Mouse (Mus musculus): Measurements from ENCODE around the gene Hist1h2bg. TPM values are rescaled to one million over a fixed set of nuclear protein-coding genes. Genes with fewer than 3 reads are reported as not detected.
A peak's percentile ranks its signal among the peaks of the same experiment; 100 is the strongest.
"Not testable (repeated sequence)": the region's sequence is repeated elsewhere in the genome, so short reads cannot be mapped to it uniquely, and the experiment has no call there.

Gene Hist1h2bg
- polyA plus RNA-seq, 1 experiment from 2014 or later: 8.6 TPM

DNA sequence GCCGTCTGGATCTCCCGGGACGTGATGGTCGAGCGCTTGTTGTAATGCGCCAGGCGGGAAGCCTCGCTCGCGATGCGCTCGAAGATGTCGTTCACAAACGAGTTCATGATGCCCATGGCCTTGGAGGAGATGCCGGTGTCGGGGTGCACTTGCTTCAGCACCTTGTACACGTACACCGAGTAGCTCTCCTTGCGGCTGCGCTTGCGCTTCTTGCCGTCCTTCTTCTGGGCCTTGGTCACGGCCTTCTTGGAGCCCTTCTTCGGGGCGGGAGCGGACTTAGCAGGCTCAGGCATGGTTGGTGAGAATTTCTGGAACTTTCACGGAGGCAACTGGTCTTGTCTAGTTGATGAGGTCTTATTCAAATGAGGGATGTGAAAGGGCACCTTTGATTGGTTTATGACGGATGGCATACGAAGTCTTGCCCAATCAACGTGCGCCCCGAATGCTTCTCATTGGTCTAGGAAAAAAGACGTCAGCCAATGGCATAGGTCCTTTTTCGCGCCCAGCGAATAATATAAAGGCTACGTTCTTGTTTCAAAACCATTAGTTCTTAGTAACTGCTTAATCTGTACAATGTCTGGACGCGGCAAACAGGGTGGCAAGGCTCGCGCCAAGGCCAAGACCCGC, 2.8 kb downstream of the Hist1h2bg start, which contains the start of the genes Hist1h2bf and Hist1h2ad:
Gene Hist1h2bf (minus strand): TSS at position 299 of the 627 bp plus-strand sequence.
Gene Hist1h2ad (plus strand): TSS at position 484 of the 627 bp plus-strand sequence.
- 0% methylated on average over 19 of the region's 42 CpGs for WGBS
- peak within 1 kb of the TSS; percentile 46 for H3K4me3 ChIP-seq (ENCODE audit: low read depth, low read length)
- ATAC-seq (replicated peaks; ENCODE audit: insufficient number of reproducible peaks, low FRiP score, low TSS enrichment, low read depth) (peak; percentile 92), DNase-seq (ENCODE audit: low spot score) (peak; percentile 98)
- peak within 1 kb of the TSS; percentile 68 for H3K9ac ChIP-seq (replicated peaks; ENCODE audit: low read length)
- H3K4me2 ChIP-seq (ENCODE audit: low read depth, low read length): peak within 1 kb of the TSS; percentile 71
- not testable (repeated sequence) for H3K4me1 ChIP-seq (ENCODE audit: control insufficient read depth, insufficient read depth, low read length); H3K9me3 ChIP-seq (replicated peaks; ENCODE audit: control insufficient read depth, low read length); H3K36me3 ChIP-seq (replicated peaks; ENCODE audit: control insufficient read depth, insufficient read depth, low read depth, low read length); H3K27me3 ChIP-seq (ENCODE audit: control insufficient read depth, insufficient read depth, low read length)
- peak within 1 kb of the TSS; percentile 95 for H3K27ac ChIP-seq (replicated peaks; ENCODE audit: low read depth, low read length)

GRCm38 (mm10) chr13:23574546-23575170, 3.5 kb downstream of the Hist1h2bg start:
- ATAC-seq (replicated peaks; ENCODE audit: insufficient number of reproducible peaks, low FRiP score, low TSS enrichment, low read depth): not testable (repeated sequence)
- H3K9ac ChIP-seq (replicated peaks; ENCODE audit: low read length): peak overlapping the region; percentile 61
- 0% methylated on average over 5 of the region's 39 CpGs for WGBS

GRCm38 (mm10) chr13:23575271-23575851, 4.2 kb downstream of the Hist1h2bg start, which contains the start of gene Hist1h3d:
Gene Hist1h3d (plus strand): TSS chr13:23575763.
- H3K4me2 ChIP-seq (ENCODE audit: low read depth, low read length): peak within 1 kb of the TSS; percentile 67
- H3K36me3 ChIP-seq (replicated peaks; ENCODE audit: control insufficient read depth, insufficient read depth, low read depth, low read length): no peaks in the 10 kb centered on the region
- no peaks in the 10 kb centered on the region for H3K9me3 ChIP-seq (replicated peaks; ENCODE audit: control insufficient read depth, low read length)
- no peaks in the 10 kb centered on the region for H3K27me3 ChIP-seq (ENCODE audit: control insufficient read depth, insufficient read depth, low read length)
- H3K4me3 ChIP-seq (ENCODE audit: low read depth, low read length): peak within 1 kb of the TSS; percentile 48
- peak within 1 kb of the TSS; percentile 91 for H3K27ac ChIP-seq (replicated peaks; ENCODE audit: low read depth, low read length)
- H3K4me1 ChIP-seq (ENCODE audit: control insufficient read depth, insufficient read depth, low read length): no peaks in the 10 kb centered on the region
- DNase-seq (ENCODE audit: low spot score) (peak; percentile 91), ATAC-seq (replicated peaks; ENCODE audit: insufficient number of reproducible peaks, low FRiP score, low TSS enrichment, low read depth) (peak; percentile 53)
- H3K9ac ChIP-seq (replicated peaks; ENCODE audit: low read length): peak within 1 kb of the TSS; percentile 79
- under 1% methylated on average over 17 of the region's 18 CpGs for WGBS

More at GRCm38 (mm10) chr13:23574546-23575170, 3.5 kb downstream of the Hist1h2bg start:
- H3K36me3 ChIP-seq (replicated peaks; ENCODE audit: control insufficient read depth, insufficient read depth, low read depth, low read length); H3K27me3 ChIP-seq (ENCODE audit: control insufficient read depth, insufficient read depth, low read length); H3K4me1 ChIP-seq (ENCODE audit: control insufficient read depth, insufficient read depth, low read length); H3K9me3 ChIP-seq (replicated peaks; ENCODE audit: control insufficient read depth, low read length): not testable (repeated sequence)
- H3K4me2 ChIP-seq (ENCODE audit: low read depth, low read length): peak overlapping the region; percentile 52
- DNase-seq (ENCODE audit: low spot score): peak; percentile 59
- H3K4me3 ChIP-seq (ENCODE audit: low read depth, low read length): peak overlapping the region; percentile 30
- peak overlapping the region; percentile 91 for H3K27ac ChIP-seq (replicated peaks; ENCODE audit: low read depth, low read length)

DNA sequence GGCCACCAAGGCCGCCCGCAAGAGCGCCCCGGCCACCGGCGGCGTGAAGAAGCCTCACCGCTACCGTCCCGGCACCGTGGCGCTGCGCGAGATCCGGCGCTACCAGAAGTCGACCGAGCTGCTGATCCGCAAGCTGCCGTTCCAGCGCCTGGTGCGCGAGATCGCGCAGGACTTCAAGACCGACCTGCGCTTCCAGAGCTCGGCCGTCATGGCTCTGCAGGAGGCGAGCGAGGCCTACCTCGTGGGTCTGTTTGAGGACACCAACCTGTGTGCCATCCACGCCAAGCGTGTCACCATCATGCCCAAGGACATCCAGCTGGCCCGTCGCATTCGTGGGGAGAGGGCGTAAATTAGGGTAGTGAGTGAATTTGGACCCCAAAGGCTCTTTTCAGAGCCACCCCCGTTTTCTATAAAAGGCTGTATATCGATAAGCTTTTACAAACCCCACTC, 4.7 kb downstream of the Hist1h2bg start:
- not testable (repeated sequence) for H3K27me3 ChIP-seq (ENCODE audit: control insufficient read depth, insufficient read depth, low read length); H3K4me1 ChIP-seq (ENCODE audit: control insufficient read depth, insufficient read depth, low read length); ATAC-seq (replicated peaks; ENCODE audit: insufficient number of reproducible peaks, low FRiP score, low TSS enrichment, low read depth); H3K9me3 ChIP-seq (replicated peaks; ENCODE audit: control insufficient read depth, low read length); H3K36me3 ChIP-seq (replicated peaks; ENCODE audit: control insufficient read depth, insufficient read depth, low read depth, low read length)
- WGBS: 0% methylated on average over 9 of the region's 40 CpGs
- Histone ChIP-seq H3K9ac (replicated peaks; ENCODE audit: low read length) (peak overlapping the region; percentile 79), H3K4me2 (ENCODE audit: low read depth, low read length) (peak overlapping the region; percentile 67), H3K4me3 (ENCODE audit: low read depth, low read length) (peak overlapping the region; percentile 48), H3K27ac (replicated peaks; ENCODE audit: low read depth, low read length) (peak overlapping the region; percentile 91)
- peak; percentile 50 for DNase-seq (ENCODE audit: low spot score)

- peak overlapping the region; percentile 48 for H3K4me3 ChIP-seq (ENCODE audit: low read depth, low read length)
- H3K36me3 ChIP-seq (replicated peaks; ENCODE audit: control insufficient read depth, insufficient read depth, low read depth, low read length): no peaks in the 10 kb centered on the region
- DNase-seq (ENCODE audit: low spot score) (peak; percentile 69), ATAC-seq (replicated peaks; ENCODE audit: insufficient number of reproducible peaks, low FRiP score, low TSS enrichment, low read depth) (no peak)
- H3K9ac ChIP-seq (replicated peaks; ENCODE audit: low read length): peak overlapping the region; percentile 79
- H3K9me3 ChIP-seq (replicated peaks; ENCODE audit: control insufficient read depth, low read length): no peaks in the 10 kb centered on the region
- no peaks in the 10 kb centered on the region for H3K4me1 ChIP-seq (ENCODE audit: control insufficient read depth, insufficient read depth, low read length)
- H3K27ac ChIP-seq (replicated peaks; ENCODE audit: low read depth, low read length): peak overlapping the region; percentile 91
- H3K4me2 ChIP-seq (ENCODE audit: low read depth, low read length): peak overlapping the region; percentile 67
- H3K27me3 ChIP-seq (ENCODE audit: control insufficient read depth, insufficient read depth, low read length): no peaks in the 10 kb centered on the region
- whole genome bisulfite sequencing: 2% methylated on average over 7 of the region's 7 CpGs
Measured at GRCm38 (mm10) chr13:23576351-23576881, 5.2 kb downstream of the Hist1h2bg start.

- WGBS: 41% methylated on average over 6 of the region's 6 CpGs
- Histone ChIP-seq H3K36me3 (replicated peaks; ENCODE audit: control insufficient read depth, insufficient read depth, low read depth, low read length) (no peaks in the 10 kb centered on the region), H3K4me1 (ENCODE audit: control insufficient read depth, insufficient read depth, low read length) (no peaks in the 10 kb centered on the region), H3K4me3 (ENCODE audit: low read depth, low read length) (peak overlapping the region; percentile 48), H3K27ac (replicated peaks; ENCODE audit: low read depth, low read length) (peak overlapping the region; percentile 91), H3K27me3 (ENCODE audit: control insufficient read depth, insufficient read depth, low read length) (no peaks in the 10 kb centered on the region), H3K9me3 (replicated peaks; ENCODE audit: control insufficient read depth, low read length) (no peaks in the 10 kb centered on the region), H3K4me2 (ENCODE audit: low read depth, low read length) (peak overlapping the region; percentile 67), H3K9ac (replicated peaks; ENCODE audit: low read length) (peak overlapping the region; percentile 79)
- no peak for ATAC-seq (replicated peaks; ENCODE audit: insufficient number of reproducible peaks, low FRiP score, low TSS enrichment, low read depth)
- no peak for DNase-seq (ENCODE audit: low spot score)
Measured at GRCm38 (mm10) chr13:23576906-23577639, 5.9 kb downstream of the Hist1h2bg start.

GRCm38 (mm10) chr13:23577835-23578234, 6.6 kb downstream of the Hist1h2bg start:
- Histone ChIP-seq H3K4me2 (ENCODE audit: low read depth, low read length) (no peak overlapping the region), H3K9me3 (replicated peaks; ENCODE audit: control insufficient read depth, low read length) (no peaks in the 10 kb centered on the region), H3K36me3 (replicated peaks; ENCODE audit: control insufficient read depth, insufficient read depth, low read depth, low read length) (no peaks in the 10 kb centered on the region), H3K9ac (replicated peaks; ENCODE audit: low read length) (no peak overlapping the region), H3K27me3 (ENCODE audit: control insufficient read depth, insufficient read depth, low read length) (no peaks in the 10 kb centered on the region), H3K4me3 (ENCODE audit: low read depth, low read length) (no peak overlapping the region), H3K4me1 (ENCODE audit: control insufficient read depth, insufficient read depth, low read length) (no peaks in the 10 kb centered on the region), H3K27ac (replicated peaks; ENCODE audit: low read depth, low read length) (no peak overlapping the region)
- DNase-seq (ENCODE audit: low spot score) (no peak), ATAC-seq (replicated peaks; ENCODE audit: insufficient number of reproducible peaks, low FRiP score, low TSS enrichment, low read depth) (no peak)
- WGBS: 83% methylated on average over 1 of the region's 1 CpGs

Data from embryonic facial prominence, embryonic 11.5 days (tissue).